Mouse (Mus musculus): ENCODE results near the gene Tmem184a. TPM values are rescaled to one million over a fixed set of nuclear protein-coding genes. Genes with fewer than 3 reads are reported as not detected.

The Tmem184a gene
- polyA plus RNA-seq, 1 experiment from 2014 or later: 13.9 TPM

DNA sequence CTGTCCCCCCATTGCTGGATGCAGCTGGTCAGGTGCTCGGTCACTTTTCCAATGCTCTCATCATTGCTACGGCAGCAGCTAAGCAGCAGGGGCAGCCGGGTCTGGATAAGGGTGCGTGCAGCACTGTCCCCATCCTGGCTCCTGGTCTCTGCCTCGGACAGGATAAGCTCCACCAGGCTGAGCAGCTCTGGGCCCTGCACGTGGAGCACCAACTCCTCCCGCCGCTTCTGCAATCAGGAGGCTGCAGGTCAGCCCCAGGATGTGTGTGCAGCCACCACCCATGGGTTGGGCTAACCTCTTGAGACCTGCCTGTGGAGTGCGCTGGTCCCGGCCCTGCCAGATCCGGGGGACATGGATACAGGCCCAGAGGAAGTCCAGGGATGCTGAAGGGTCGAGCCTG lies 63.6 kb downstream of the Tmem184a start:
- H3K9ac ChIP-seq (ENCODE audit: low read length): no peak overlapping the region
- no peak overlapping the region for H3K4me2 ChIP-seq (ENCODE audit: low read depth, low read length)
- H3K36me3 ChIP-seq (ENCODE audit: control insufficient read depth, insufficient read depth, low read length): peaks cover 51% of the 10 kb centered on the region
- H3K27me3 ChIP-seq (ENCODE audit: control insufficient read depth, insufficient read depth, low read depth, low read length): no peaks in the 10 kb centered on the region
- WGBS: 87% methylated on average over 12 of the region's 12 CpGs
- no peak overlapping the region for H3K27ac ChIP-seq (ENCODE audit: low read length)
- no peak for ATAC-seq (ENCODE audit: low read depth)
- H3K4me1 ChIP-seq (replicated peaks; ENCODE audit: control insufficient read depth, insufficient read depth, low read length): no peaks in the 10 kb centered on the region
- no peaks in the 10 kb centered on the region for H3K9me3 ChIP-seq (ENCODE audit: control insufficient read depth, low read length)
- H3K4me3 ChIP-seq (ENCODE audit: low read length): no peak overlapping the region

DNA sequence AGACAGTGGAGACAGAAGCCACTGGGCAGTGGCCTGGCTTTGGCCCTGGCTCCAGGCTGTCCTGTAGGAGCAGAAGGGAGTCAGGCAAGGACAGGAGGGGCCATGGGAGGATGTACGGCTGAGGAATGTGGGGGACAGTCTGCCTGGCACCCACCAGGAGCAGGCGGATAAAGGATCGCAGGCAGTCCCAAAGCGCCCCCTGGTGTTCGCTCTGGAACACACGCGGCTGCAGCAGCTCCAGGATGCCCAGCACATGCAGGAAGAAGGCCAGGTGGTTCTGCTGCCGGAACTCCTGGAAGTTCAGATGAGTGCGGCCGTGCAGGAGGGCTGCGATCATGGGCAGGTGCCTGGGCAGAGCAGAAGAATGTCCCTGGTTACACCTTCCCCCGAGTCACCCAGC lies 65.0 kb downstream of the Tmem184a start:
- H3K36me3 ChIP-seq (ENCODE audit: control insufficient read depth, insufficient read depth, low read length): peaks cover 49% of the 10 kb centered on the region
- no peaks in the 10 kb centered on the region for H3K4me1 ChIP-seq (replicated peaks; ENCODE audit: control insufficient read depth, insufficient read depth, low read length)
- H3K27me3 ChIP-seq (ENCODE audit: control insufficient read depth, insufficient read depth, low read depth, low read length): no peaks in the 10 kb centered on the region
- no peak overlapping the region for H3K27ac ChIP-seq (ENCODE audit: low read length)
- H3K4me2 ChIP-seq (ENCODE audit: low read depth, low read length): no peak overlapping the region
- no peak overlapping the region for H3K9ac ChIP-seq (ENCODE audit: low read length)
- no peak overlapping the region for H3K4me3 ChIP-seq (ENCODE audit: low read length)
- 33% methylated on average over 12 of the region's 12 CpGs for WGBS
- H3K9me3 ChIP-seq (ENCODE audit: control insufficient read depth, low read length): no peaks in the 10 kb centered on the region
- ATAC-seq (ENCODE audit: low read depth): no peak

Small RNAs within 50 kb of the gene (microRNA-seq; reads per million reads assigned to microRNA genes)
- not detected for gene Mir7037

Other genes starting within 250 kb of the Tmem184a start
- gene Micall2, start 83.6 kb downstream of the Tmem184a start, polyA plus RNA-seq (2015; fragmentation: Nextera tagmentation; extraction: Ambion mirVana): 3.7 and 4.0 TPM in 2 replicates
- gene Ints1, start 44.2 kb downstream of the Tmem184a start, polyA plus RNA-seq (2015; fragmentation: Nextera tagmentation; extraction: Ambion mirVana): 21.9 and 24.6 TPM in 2 replicates
- 15.3 and 16.3 TPM in 2 replicates for gene Mafk, start 28.4 kb downstream of the Tmem184a start, polyA plus RNA-seq (2015; fragmentation: Nextera tagmentation; extraction: Ambion mirVana)
- not detected in 2 replicates for gene Gm26938, start 6.5 kb upstream of the Tmem184a start, polyA plus RNA-seq (2015; fragmentation: Nextera tagmentation; extraction: Ambion mirVana)
- gene Psmg3, start 7.0 kb upstream of the Tmem184a start, polyA plus RNA-seq (2015; fragmentation: Nextera tagmentation; extraction: Ambion mirVana): 69.5 and 75.9 TPM in 2 replicates
- 0.39 and 0.80 TPM in 2 replicates for gene Elfn1, start 88.0 kb upstream of the Tmem184a start, polyA plus RNA-seq (2015; fragmentation: Nextera tagmentation; extraction: Ambion mirVana)